Mouse (Mus musculus) frontal cortex, adult 2 months (tissue): Measurements from ENCODE around the gene Kcnj6. TPM values are rescaled to one million over a fixed set of nuclear protein-coding genes. Genes with fewer than 3 reads are reported as not detected.

Experiments
- DNase-seq, 2 experiments: peaks; one replicate each; pipeline ENCODE4 v3.0.0; 2022; ENCODE audit warnings: low spot score in 1 of 2; ENCODE audit errors: extremely low spot score in 1 of 2
- polyA plus RNA-seq: library from polyadenylated mRNA; depleted of rRNA; stranded (reverse); fragments of >200 nt; gene quantifications from 2 replicates; pipeline ENCODE4 v1.2.3, GENCODE M21; 2012

The Kcnj6 gene
- polyA plus RNA-seq, 1 experiment: 17.4 TPM

- no peak for DNase-seq
Observed at GRCm38 (mm10) chr16:94785873-94786272, 211.6 kb downstream of the Kcnj6 start.

- no peak for DNase-seq
Observed at GRCm38 (mm10) chr16:94783696-94784095, 213.8 kb downstream of the Kcnj6 start.

- DNase-seq: peak; percentile 53 to 77
Observed at GRCm38 (mm10) chr16:94782110-94782946, 215.2 kb downstream of the Kcnj6 start.

DNA sequence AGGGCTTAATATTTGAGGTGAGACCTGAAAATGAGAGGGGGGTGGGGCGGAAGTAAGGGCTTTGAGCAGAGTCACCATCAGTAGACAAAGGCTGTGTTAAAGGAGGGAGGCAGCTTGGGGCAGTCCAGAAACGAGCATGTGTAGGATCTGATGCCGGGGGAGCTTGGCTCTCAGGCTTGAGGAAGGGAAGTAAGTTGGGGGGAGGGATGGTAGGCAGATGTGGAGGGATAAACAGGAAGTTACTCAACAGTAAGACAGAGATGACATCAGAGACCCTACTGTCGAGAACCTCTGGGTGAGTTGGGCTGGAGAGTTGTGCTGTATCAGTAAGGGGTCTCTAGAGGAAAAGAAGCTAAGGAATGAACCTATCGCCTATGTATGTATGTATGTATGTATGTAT is 223.6 kb downstream of the Kcnj6 start:
- no peak for DNase-seq

DNA sequence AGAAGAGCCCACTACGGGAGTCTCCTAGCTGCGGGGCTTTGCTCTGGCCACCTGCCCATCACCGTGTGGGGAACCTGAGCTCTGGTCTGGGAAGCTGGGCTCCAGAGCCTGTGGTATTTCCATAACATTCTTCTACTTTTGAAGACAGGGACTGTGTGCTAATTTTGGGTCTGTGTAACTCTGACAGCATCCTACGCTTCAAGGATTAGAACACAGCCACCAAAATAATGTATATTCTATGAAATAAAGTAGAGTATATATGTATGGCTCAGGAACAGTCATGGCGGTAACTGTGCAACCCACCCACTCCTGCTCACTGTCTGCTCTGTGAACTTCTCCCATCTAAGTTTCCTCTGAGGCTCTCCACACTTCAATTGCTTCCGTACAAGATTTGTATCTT is 229.9 kb downstream of the Kcnj6 start:
- peak; percentile 28 to 38 for DNase-seq

DNA sequence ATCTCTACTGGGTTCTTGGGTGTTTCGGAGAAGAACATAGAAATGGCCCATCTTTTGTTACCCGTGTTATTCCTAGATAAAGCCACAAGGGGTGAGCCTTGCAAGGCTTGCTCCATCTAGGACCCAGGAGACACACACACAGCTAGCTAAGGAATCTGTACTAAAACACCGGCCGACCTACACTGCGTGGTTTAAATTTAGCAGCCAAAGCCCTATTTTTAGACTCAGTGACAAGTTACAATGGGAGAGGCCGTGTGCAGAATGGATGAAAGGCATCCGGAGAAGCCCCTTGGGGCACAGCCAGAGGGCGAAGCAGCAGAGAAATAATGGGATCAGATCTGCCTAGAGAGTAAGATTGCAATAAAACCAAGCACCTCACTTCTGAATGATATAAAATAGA is 232.4 kb downstream of the Kcnj6 start:
- peak in 1 of 2 experiments; percentile 35 for DNase-seq

DNA sequence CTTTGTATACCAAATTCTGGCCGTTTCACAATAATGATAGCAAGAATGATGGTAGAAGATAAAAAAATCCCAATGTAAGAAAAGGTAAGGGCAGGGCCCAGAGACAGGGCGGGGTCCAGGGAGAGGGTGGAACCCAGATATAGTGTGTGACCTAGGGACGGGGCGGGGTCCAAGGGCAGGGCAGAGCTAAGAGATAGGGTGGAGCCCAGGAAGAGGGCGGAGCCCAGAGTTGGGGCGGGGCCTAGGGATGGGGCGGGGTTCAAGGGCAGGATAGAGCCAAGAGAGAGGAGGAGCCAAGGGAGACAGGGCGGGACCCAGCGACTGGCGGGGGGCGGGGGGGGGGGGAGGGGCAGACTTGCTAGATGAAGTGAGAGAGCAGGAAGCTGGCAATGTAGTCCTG is 236.8 kb downstream of the Kcnj6 start:
- no peak for DNase-seq

GRCm38 (mm10) chr16:94759761-94760160 is 237.7 kb downstream of the Kcnj6 start:
- no peak for DNase-seq

DNA sequence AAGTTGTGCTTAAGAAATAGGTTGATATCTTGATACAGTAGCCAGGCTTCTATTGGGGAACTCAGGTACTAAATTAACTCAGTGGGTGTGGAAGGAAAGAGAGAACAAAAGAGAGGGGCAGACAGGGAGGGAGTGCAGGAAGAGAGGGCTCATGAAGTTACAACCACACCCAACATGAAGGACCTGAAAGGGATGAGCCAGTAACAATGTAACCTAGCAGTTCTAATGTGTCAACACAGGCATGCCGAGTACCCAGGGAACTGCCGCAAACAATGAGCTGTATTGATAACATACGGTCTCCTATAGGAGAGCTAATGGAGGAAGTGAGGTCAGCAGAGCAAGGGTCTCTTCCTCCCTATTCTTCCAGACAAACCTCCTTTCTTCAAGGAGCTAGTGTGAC is 238.9 kb downstream of the Kcnj6 start:
- no peak for DNase-seq

DNA sequence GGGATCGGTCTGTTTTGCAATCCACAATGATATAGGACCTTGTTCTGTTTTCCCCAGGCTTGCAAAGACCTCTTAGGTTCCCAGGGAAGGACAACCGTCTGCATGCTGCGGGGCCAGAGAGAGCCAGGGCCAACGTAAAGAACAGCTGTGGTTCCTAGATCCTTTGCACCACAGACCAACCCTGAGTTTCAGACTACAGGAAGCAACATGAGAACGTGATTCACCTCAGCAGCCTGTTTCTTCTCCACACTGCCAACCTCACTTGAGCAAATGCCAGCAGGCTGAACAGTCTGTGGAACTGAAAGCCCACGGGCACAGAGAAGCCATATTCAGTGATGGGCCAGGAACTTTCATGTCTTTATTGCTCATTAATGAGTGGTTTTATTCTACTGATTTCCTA is 241.1 kb downstream of the Kcnj6 start:
- no peak for DNase-seq

DNA sequence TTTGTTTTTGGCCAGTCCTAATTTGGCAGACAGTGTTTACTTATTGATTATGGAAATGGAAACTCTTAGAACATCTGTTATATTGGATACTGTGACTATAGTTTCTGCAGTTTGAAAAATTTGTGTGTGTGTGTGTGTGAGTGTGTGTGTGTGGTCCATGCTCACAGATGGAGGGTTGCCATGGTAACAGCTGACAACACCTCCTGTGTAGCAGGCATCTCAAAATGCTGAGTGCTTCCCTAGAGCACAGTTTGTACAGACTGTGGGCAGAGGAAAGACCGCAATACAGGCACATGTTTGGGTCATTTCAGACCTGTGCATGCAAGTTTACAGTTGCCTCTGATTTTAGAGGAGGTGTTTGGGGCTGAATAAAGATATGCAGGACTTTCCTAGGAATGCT is 244.0 kb downstream of the Kcnj6 start:
- DNase-seq: peak; percentile 65 to 71

DNA sequence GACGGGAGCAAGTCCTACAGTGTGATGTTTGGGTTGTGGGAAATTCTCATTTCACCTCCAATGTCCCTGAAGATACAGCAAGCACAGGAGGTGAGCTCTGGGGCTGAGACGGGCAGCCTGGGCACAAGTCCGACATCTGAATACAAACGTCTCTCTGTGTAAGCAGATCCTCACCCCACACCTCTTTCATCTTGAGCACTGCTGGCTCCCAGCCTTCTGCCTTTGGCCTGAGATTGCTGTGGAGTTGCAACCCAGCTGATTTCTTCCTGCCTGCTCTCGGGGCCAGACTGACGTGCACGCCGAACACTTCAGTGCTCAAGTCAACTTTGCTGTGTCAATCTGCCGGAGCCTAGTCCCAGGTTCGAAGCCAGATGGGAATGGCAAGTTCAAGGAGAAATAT is 244.7 kb downstream of the Kcnj6 start:
- no peak for DNase-seq

- peak in 1 of 2 experiments; percentile 45 for DNase-seq
Observed at GRCm38 (mm10) chr16:94745016-94745415, 252.5 kb downstream of the Kcnj6 start.

- DNase-seq: peak; percentile 37 to 71
Observed at GRCm38 (mm10) chr16:94743853-94744501, 253.5 kb downstream of the Kcnj6 start.

- no peak for DNase-seq
Observed at GRCm38 (mm10) chr16:94737359-94737687, 260.2 kb downstream of the Kcnj6 start.

- no peak for DNase-seq
Observed at GRCm38 (mm10) chr16:94736462-94737358, 260.8 kb downstream of the Kcnj6 start.

GRCm38 (mm10) chr16:94735472-94735871 is 262.0 kb downstream of the Kcnj6 start:
- DNase-seq: no peak

DNA sequence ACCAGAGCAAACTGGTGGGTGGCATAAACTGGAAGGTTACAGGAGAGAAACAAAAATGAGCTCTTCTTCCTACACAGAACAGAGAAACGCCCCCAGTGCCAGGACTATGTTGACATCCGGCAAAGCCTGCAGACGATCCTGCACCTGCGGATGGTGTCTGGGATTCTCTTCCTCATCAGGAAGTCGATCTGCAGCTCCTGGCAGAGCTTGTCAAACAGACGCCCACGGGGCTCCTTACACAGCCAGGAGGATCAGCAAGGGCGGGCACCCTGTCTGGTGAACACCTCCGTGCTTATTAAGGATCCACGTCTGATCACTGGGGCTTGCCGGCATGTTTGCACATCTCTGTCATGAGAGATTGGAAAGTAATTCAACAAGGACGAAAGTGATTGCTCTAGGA is 266.5 kb downstream of the Kcnj6 start:
- DNase-seq: peak in 1 of 2 experiments; percentile 59

DNA sequence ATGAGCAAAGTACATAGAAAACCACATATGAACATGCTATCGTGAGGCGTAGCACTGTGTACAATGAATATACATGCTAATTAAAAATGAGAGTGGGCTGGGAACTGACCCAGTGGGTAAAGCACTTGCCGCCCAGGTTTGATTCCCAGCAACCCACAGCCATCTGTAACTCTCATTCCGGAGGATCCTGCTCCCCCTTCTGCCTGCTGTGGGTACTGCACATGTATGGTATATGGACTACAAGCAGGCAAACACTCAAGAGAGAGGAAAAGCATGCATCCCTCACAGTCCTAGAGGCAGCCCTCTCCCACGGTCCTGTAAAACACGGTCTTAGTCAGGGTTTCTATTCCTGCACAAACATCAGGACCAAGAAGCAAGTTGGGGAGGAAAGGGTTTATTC is 268.3 kb downstream of the Kcnj6 start:
- DNase-seq: no peak

- peak in 1 of 2 experiments; percentile 60 for DNase-seq
Observed at GRCm38 (mm10) chr16:94724747-94725211, 272.7 kb downstream of the Kcnj6 start.

DNA sequence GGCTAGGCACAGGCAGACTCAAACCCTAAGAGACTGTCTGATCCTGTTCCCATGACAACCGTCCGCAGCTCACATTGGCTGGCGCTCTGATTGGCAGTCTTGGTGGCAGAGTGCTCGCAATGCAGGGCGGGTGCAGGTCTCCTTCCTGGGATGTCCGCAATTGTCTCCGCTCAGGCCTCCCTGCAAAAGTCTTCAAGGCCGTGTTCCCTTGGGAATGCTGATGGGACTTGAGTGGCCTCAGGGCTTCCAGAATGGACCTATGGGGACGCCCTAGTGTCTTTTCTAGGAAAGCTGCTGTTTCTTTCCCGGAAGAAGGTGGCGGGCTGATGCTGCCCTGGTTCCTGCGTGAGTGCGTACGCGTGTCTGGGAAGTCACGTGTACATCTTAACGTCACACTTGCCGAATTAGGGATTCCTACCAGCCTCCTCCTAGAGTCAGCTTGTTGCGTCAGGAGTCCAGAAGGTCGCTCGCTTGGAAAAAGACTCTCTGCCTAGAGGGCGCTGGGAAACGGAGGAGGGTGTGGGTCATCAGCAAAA is 273.4 kb downstream of the Kcnj6 start:
- peak; percentile 91 to 94 for DNase-seq
